In genomic region chr7:80762297-80762696, GRCm38 (mm10) we compare ENCODE assay signal across 13 mouse cellular contexts.
DNase-seq lines count a peak whose midpoint lies in the region; ATAC-seq lines count a peak whose summit lies in the region.
"Had no signal": no experiment of that assay in that cellular context is flagged by ENCODE, and none has a peak within 500 bp of the region (broad histone marks: within the 10 kb centered on the region; RNA-seq: fewer than 3 reads in every experiment).

No protein-coding gene starts in this region.

- no peak for DNase-seq in limb, embryonic 10.5 days (ENCODE audit: low spot score)
- DNase-seq in kidney, postnatal 14 days, result peak; percentile 56
- peak; percentile 50 for DNase-seq in yolk sac, embryonic 10.5 days (ENCODE audit: low spot score)
- DNase-seq in left cerebral cortex, adult 8-10 months (ENCODE audit: low spot score in 2 of 2), result no peak
- DNase-seq: cerebellum, adult 2 months; gastrocnemius, postnatal 25 days; heart, postnatal 4 days had no signal

- H3K4me1 ChIP-seq in limb, embryonic 15.5 days, result 0 out of 2 replicates have a peak, but pooled peaks cover 5% of the 10 kb centered on the region
- H3K4me1 ChIP-seq in limb, embryonic 10.5 days, result no peaks in the 10 kb centered on the region
- H3K4me1 ChIP-seq in intestine, embryonic 15.5 days (replicated peaks), result no peaks in the 10 kb centered on the region
- peaks cover 19% of the 10 kb centered on the region for H3K4me1 ChIP-seq in forebrain, embryonic 16.5 days (replicated peaks; ENCODE audit: control insufficient read depth, insufficient read depth, low read length)

- WGBS in limb, embryonic 15.5 days, result 58% methylated on average over 8 of the region's 8 CpGs
- WGBS in limb, embryonic 10.5 days, result 90% methylated on average over 8 of the region's 8 CpGs
- 66% methylated on average over 8 of the region's 8 CpGs for WGBS in intestine, embryonic 15.5 days
- 84% methylated on average over 8 of the region's 8 CpGs for WGBS in forebrain, embryonic 16.5 days

- H3K36me3 ChIP-seq in limb, embryonic 15.5 days, result peaks cover 48% of the 10 kb centered on the region
- peaks cover 3% of the 10 kb centered on the region; the same call in 1 of the 2 replicates for H3K36me3 ChIP-seq in limb, embryonic 10.5 days
- H3K36me3 ChIP-seq in intestine, embryonic 15.5 days, result peaks cover 8% of the 10 kb centered on the region; the same call in 1 of the 2 replicates
- H3K36me3 ChIP-seq in forebrain, embryonic 16.5 days (ENCODE audit: control insufficient read depth, insufficient read depth), result peaks cover under 1% of the 10 kb centered on the region; the same call in 1 of the 2 replicates

- H3K9ac ChIP-seq in limb, embryonic 15.5 days, result no peak overlapping the region
- H3K9ac ChIP-seq in intestine, embryonic 15.5 days, result no peak overlapping the region
- no peak overlapping the region for H3K9ac ChIP-seq in forebrain, embryonic 16.5 days (replicated peaks; ENCODE audit: low read depth, low read length)
- H3K9ac ChIP-seq: liver, embryonic 14.5 days had no signal

- no peak overlapping the region for H3K4me2 ChIP-seq in limb, embryonic 15.5 days
- H3K4me2 ChIP-seq in intestine, embryonic 15.5 days (replicated peaks), result no peak overlapping the region
- H3K4me2 ChIP-seq in forebrain, embryonic 16.5 days (ENCODE audit: low read length), result no peak overlapping the region
- H3K4me2 ChIP-seq: midbrain, embryonic 11.5 days had no signal

- 0 out of 2 replicates have a peak, but pooled peaks have one; percentile 21 for ATAC-seq in limb, embryonic 15.5 days (ENCODE audit: insufficient number of reproducible peaks, low FRiP score, low TSS enrichment, low read depth)
- peak; percentile 81 for ATAC-seq in intestine, embryonic 15.5 days
- ATAC-seq in forebrain, embryonic 16.5 days, result no peak

- no peaks in the 10 kb centered on the region for H3K27me3 ChIP-seq in limb, embryonic 15.5 days
- H3K27me3 ChIP-seq in limb, embryonic 10.5 days (ENCODE audit: low read depth, poor library complexity, severe bottlenecking), result no peaks in the 10 kb centered on the region
- H3K27me3 ChIP-seq in intestine, embryonic 15.5 days (replicated peaks), result no peaks in the 10 kb centered on the region
- H3K27me3 ChIP-seq in forebrain, embryonic 16.5 days (replicated peaks; ENCODE audit: control insufficient read depth, insufficient read depth, low read length), result no peaks in the 10 kb centered on the region

- H3K4me3 ChIP-seq in limb, embryonic 15.5 days, result no peak overlapping the region
- H3K4me3 ChIP-seq in limb, embryonic 10.5 days, result no peak overlapping the region
- H3K4me3 ChIP-seq in intestine, embryonic 15.5 days (replicated peaks), result no peak overlapping the region
- no peak overlapping the region for H3K4me3 ChIP-seq in forebrain, embryonic 16.5 days (replicated peaks; ENCODE audit: low read length)
- H3K4me3 ChIP-seq: forebrain, embryonic 10.5 days had no signal

- H3K9me3 ChIP-seq in limb, embryonic 15.5 days, result no peaks in the 10 kb centered on the region
- H3K9me3 ChIP-seq in limb, embryonic 10.5 days (replicated peaks), result no peaks in the 10 kb centered on the region
- H3K9me3 ChIP-seq in intestine, embryonic 15.5 days, result no peaks in the 10 kb centered on the region
- no peaks in the 10 kb centered on the region for H3K9me3 ChIP-seq in forebrain, embryonic 16.5 days (ENCODE audit: control insufficient read depth, low read length)
- H3K9me3 ChIP-seq: forebrain, embryonic 10.5 days had no signal

- H3K27ac ChIP-seq in limb, embryonic 15.5 days, result peak overlapping the region; percentile 67
- no peak overlapping the region for H3K27ac ChIP-seq in limb, embryonic 10.5 days
- 0 out of 2 replicates have a peak overlapping the region, but pooled peaks have one; percentile 36 for H3K27ac ChIP-seq in intestine, embryonic 15.5 days
- no peak overlapping the region for H3K27ac ChIP-seq in forebrain, embryonic 16.5 days (ENCODE audit: low read length)
- H3K27ac ChIP-seq: forebrain, embryonic 10.5 days; liver, embryonic 14.5 days had no signal

Comparison
In these comparisons a context has a peak if more than half of its experiments do, and no peak if none do; other contexts are left out.
1. H3K27ac ChIP-seq: peak in limb, embryonic 15.5 days (single experiment) and intestine, embryonic 15.5 days (single experiment); none in limb, embryonic 10.5 days (single experiment) and forebrain, embryonic 16.5 days (single experiment).
2. DNase-seq: peak in kidney, postnatal 14 days (single experiment) and yolk sac, embryonic 10.5 days (single experiment); none in limb, embryonic 10.5 days (single experiment) and left cerebral cortex, adult 8-10 months (0 of 2).